ENCODE assay signal across 18 mouse cellular contexts in genomic region chr10:90814412-90814811, GRCm38 (mm10).
DNase-seq lines count a peak whose midpoint lies in the region; ATAC-seq and TF ChIP-seq lines count a peak whose summit lies in the region.
"Had no signal": no experiment of that assay in that cellular context is flagged by ENCODE, and none has a peak within 500 bp of the region (broad histone marks: within the 10 kb centered on the region; RNA-seq: fewer than 3 reads in every experiment).

No protein-coding gene starts in this region.

- H3K4me1 ChIP-seq in hindbrain, embryonic 13.5 days (replicated peaks), result peaks cover 49% of the 10 kb centered on the region
- H3K4me1 ChIP-seq in hindbrain, embryonic 11.5 days (replicated peaks; ENCODE audit: control insufficient read depth, insufficient read depth, low read length), result no peaks in the 10 kb centered on the region; the same call in 1 of the 2 replicates
- H3K4me1 ChIP-seq in forebrain, postnatal 0 days (ENCODE audit: insufficient read depth), result no peaks in the 10 kb centered on the region
- no peaks in the 10 kb centered on the region for H3K4me1 ChIP-seq in lung, postnatal 0 days (ENCODE audit: insufficient read depth, low read depth, low read length)
- H3K4me1 ChIP-seq: embryonic facial prominence, embryonic 15.5 days; stomach, embryonic 15.5 days had no signal

- TF ChIP-seq CTCF in forebrain, postnatal 0 days (IDR thresholded peaks at IDR 0.05; ENCODE audit: low read depth), result no peak
- TF ChIP-seq CTCF in lung, postnatal 0 days (IDR thresholded peaks at IDR 0.05), result no peak

- DNase-seq in hindbrain, embryonic 11.5 days (ENCODE audit: low spot score), result no peak
- DNase-seq in cerebellum, adult 9-11 months, result peak; percentile 91
- no peak for DNase-seq in forebrain, postnatal 0 days
- DNase-seq in liver, result no peak
- no peak for DNase-seq in lung, postnatal 0 days (ENCODE audit: low spot score)
- DNase-seq in heart, postnatal 4 days, result no peak
- DNase-seq: adrenal gland, postnatal 25 days; embryo, embryonic 11 days; gastrocnemius, postnatal 10 days; kidney, adult 8-10 months; kidney, postnatal 25 days; lung, adult 2 months; lung, postnatal 4 days; right cerebral cortex, postnatal 14 days had no signal

- no peak overlapping the region for H3K4me2 ChIP-seq in hindbrain, embryonic 13.5 days
- no peak overlapping the region for H3K4me2 ChIP-seq in hindbrain, embryonic 11.5 days (replicated peaks; ENCODE audit: low read depth, low read length)
- no peak overlapping the region for H3K4me2 ChIP-seq in forebrain, postnatal 0 days (ENCODE audit: low read depth)
- H3K4me2 ChIP-seq in lung, postnatal 0 days (replicated peaks; ENCODE audit: low read depth, low read length), result no peak overlapping the region
- H3K4me2 ChIP-seq: embryonic facial prominence, embryonic 15.5 days; stomach, embryonic 15.5 days had no signal

- ATAC-seq in hindbrain, embryonic 13.5 days (ENCODE audit: low FRiP score), result no peak
- ATAC-seq in hindbrain, embryonic 11.5 days (ENCODE audit: low FRiP score), result no peak
- ATAC-seq in cerebellum, adult (ENCODE audit: insufficient number of reproducible peaks, low FRiP score, low TSS enrichment), result peak; percentile 89
- peak; percentile 32; the same call in 1 of the 2 replicates for ATAC-seq in forebrain, postnatal 0 days
- ATAC-seq in lung, postnatal 0 days, result no peak

- 53% methylated on average over 6 of the region's 6 CpGs for WGBS in hindbrain, embryonic 13.5 days
- WGBS in hindbrain, embryonic 11.5 days, result 75% methylated on average over 6 of the region's 6 CpGs
- WGBS in forebrain, postnatal 0 days, result 28% methylated on average over 6 of the region's 6 CpGs
- 74% methylated on average over 6 of the region's 6 CpGs for WGBS in lung, postnatal 0 days

- no peaks in the 10 kb centered on the region for H3K36me3 ChIP-seq in hindbrain, embryonic 13.5 days
- no peaks in the 10 kb centered on the region for H3K36me3 ChIP-seq in hindbrain, embryonic 11.5 days (ENCODE audit: control insufficient read depth, insufficient read depth, low read length)
- H3K36me3 ChIP-seq in forebrain, postnatal 0 days (ENCODE audit: insufficient read depth), result no peaks in the 10 kb centered on the region; the same call in 1 of the 2 replicates
- no peaks in the 10 kb centered on the region for H3K36me3 ChIP-seq in lung, postnatal 0 days (ENCODE audit: insufficient read depth, low read length)
- H3K36me3 ChIP-seq: embryonic facial prominence, embryonic 15.5 days; stomach, embryonic 15.5 days had no signal

- 0 out of 2 replicates have a peak overlapping the region, but pooled peaks have one; percentile 31 for H3K27ac ChIP-seq in hindbrain, embryonic 13.5 days
- H3K27ac ChIP-seq in hindbrain, embryonic 11.5 days (ENCODE audit: low read depth, low read length), result no peak overlapping the region
- no peak overlapping the region for H3K27ac ChIP-seq in forebrain, postnatal 0 days (ENCODE audit: low read depth, low read length)
- no peak overlapping the region for H3K27ac ChIP-seq in lung, postnatal 0 days (ENCODE audit: low read length)
- H3K27ac ChIP-seq: embryonic facial prominence, embryonic 15.5 days; stomach, embryonic 15.5 days had no signal

- H3K9ac ChIP-seq in hindbrain, embryonic 13.5 days, result no peak overlapping the region
- H3K9ac ChIP-seq in hindbrain, embryonic 11.5 days (ENCODE audit: low read depth, low read length), result no peak overlapping the region
- no peak overlapping the region for H3K9ac ChIP-seq in forebrain, postnatal 0 days
- no peak overlapping the region for H3K9ac ChIP-seq in lung, postnatal 0 days (replicated peaks; ENCODE audit: low read depth)
- H3K9ac ChIP-seq: embryonic facial prominence, embryonic 15.5 days; stomach, embryonic 15.5 days had no signal

- no peaks in the 10 kb centered on the region for H3K27me3 ChIP-seq in hindbrain, embryonic 13.5 days
- H3K27me3 ChIP-seq in hindbrain, embryonic 11.5 days (ENCODE audit: control insufficient read depth, insufficient read depth, low read length), result no peaks in the 10 kb centered on the region
- H3K27me3 ChIP-seq in forebrain, postnatal 0 days (ENCODE audit: insufficient read depth, low read length), result no peaks in the 10 kb centered on the region
- no peaks in the 10 kb centered on the region for H3K27me3 ChIP-seq in lung, postnatal 0 days (replicated peaks; ENCODE audit: insufficient read depth, low read length)
- H3K27me3 ChIP-seq: stomach, embryonic 15.5 days had no signal

- no peaks in the 10 kb centered on the region for H3K9me3 ChIP-seq in hindbrain, embryonic 13.5 days
- no peaks in the 10 kb centered on the region for H3K9me3 ChIP-seq in hindbrain, embryonic 11.5 days (ENCODE audit: control insufficient read depth, low read length)
- H3K9me3 ChIP-seq in forebrain, postnatal 0 days (ENCODE audit: low read length), result no peaks in the 10 kb centered on the region
- no peaks in the 10 kb centered on the region for H3K9me3 ChIP-seq in lung, postnatal 0 days (ENCODE audit: low read length)
- H3K9me3 ChIP-seq: embryonic facial prominence, embryonic 15.5 days; stomach, embryonic 15.5 days had no signal

- no peak overlapping the region for H3K4me3 ChIP-seq in hindbrain, embryonic 13.5 days
- H3K4me3 ChIP-seq in hindbrain, embryonic 11.5 days (ENCODE audit: low read depth, low read length), result no peak overlapping the region
- no peak overlapping the region for H3K4me3 ChIP-seq in forebrain, postnatal 0 days (ENCODE audit: low read depth, low read length)
- no peak overlapping the region for H3K4me3 ChIP-seq in lung, postnatal 0 days (ENCODE audit: low read depth, low read length)
- H3K4me3 ChIP-seq: embryonic facial prominence, embryonic 15.5 days; stomach, embryonic 15.5 days had no signal

- no peak for TF ChIP-seq EP300 in lung, postnatal 0 days (IDR thresholded peaks at IDR 0.05)

Comparison
In these comparisons a context has a peak if more than half of its experiments do, and no peak if none do; other contexts are left out.
1. ATAC-seq: peak in cerebellum, adult (single experiment) and forebrain, postnatal 0 days (single experiment); none in hindbrain, embryonic 13.5 days (single experiment), hindbrain, embryonic 11.5 days (single experiment) and lung, postnatal 0 days (single experiment).